Mouse (Mus musculus) midbrain, embryonic 12.5 days (tissue): ENCODE results near the gene Hist1h2ac. TPM values are rescaled to one million over a fixed set of nuclear protein-coding genes. Genes with fewer than 3 reads are reported as not detected.
A peak's percentile ranks its signal among the peaks of the same experiment; 100 is the strongest.
"Not testable (repeated sequence)": the region's sequence is repeated elsewhere in the genome, so short reads cannot be mapped to it uniquely, and the experiment has no call there.

ENCODE experiments used
- ATAC-seq: fragments of 200-750 bp; cut with Nextera tagmentation; 2 replicates; pipeline ENCODE4 v1.8.0; 2017; ENCODE audit warnings: low read depth, moderate TSS enrichment, moderate library complexity; ENCODE audit not compliant: low FRiP score
- H3K27ac ChIP-seq: fragments of 300-500 bp; sonication (generic); replicated peaks from 2 replicates; pipeline ENCODE4 v1.5.1; 2016; ENCODE audit warnings: mild to moderate bottlenecking
- H3K27me3 ChIP-seq: fragments of 300-500 bp; sonication (generic); 2 replicates; pipeline ENCODE4 v1.6.1; 2016; ENCODE audit warnings: mild to moderate bottlenecking
- H3K36me3 ChIP-seq: fragments of 300-500 bp; sonication (generic); 2 replicates; pipeline ENCODE4 v1.6.1; 2016
- H3K4me1 ChIP-seq: fragments of 300-500 bp; sonication (generic); 2 replicates; pipeline ENCODE4 v1.6.1; 2016
- H3K4me2 ChIP-seq: fragments of 300-500 bp; sonication (generic); replicated peaks from 2 replicates; pipeline ENCODE4 v1.6.1; 2016; ENCODE audit warnings: mild to moderate bottlenecking, moderate library complexity
- H3K4me3 ChIP-seq: fragments of 300-500 bp; sonication (generic); 2 replicates; pipeline ENCODE4 v1.5.1; 2016; ENCODE audit warnings: mild to moderate bottlenecking
- H3K9ac ChIP-seq: fragments of 300-500 bp; sonication (generic); replicated peaks from 2 replicates; pipeline ENCODE4 v1.6.1; 2016; ENCODE audit warnings: mild to moderate bottlenecking, moderate library complexity
- H3K9me3 ChIP-seq: fragments of 300-500 bp; sonication (generic); 2 replicates; pipeline ENCODE4 v1.6.1; 2016; ENCODE audit warnings: mild to moderate bottlenecking
- WGBS: fragments of 180-500 bp; shearing (Covaris S2); methylation state at CpG from one replicate; pipeline ENCODE4 v1.1.7; 2016; 5-methylcytosine and 5-hydroxymethylcytosine counted together
- polyA plus RNA-seq: library from polyadenylated mRNA; unstranded; fragments of >200 nt; fragmentation: Nextera tagmentation; extraction: Ambion mirVana; gene quantifications from 2 replicates; pipeline ENCODE4 v1.2.1, GENCODE M21; 2016

Gene Hist1h2ac
- polyA plus RNA-seq, 1 experiment from 2014 or later: 1.1 TPM

GRCm38 (mm10) chr13:23710374-23711089, 26.8 kb upstream of the Hist1h2ac start, which contains the start of gene Hfe:
TSS of gene Hfe (minus strand) at chr13:23710854.
- peak within 1 kb of the TSS; percentile 57 for H3K4me2 ChIP-seq
- peak within 1 kb of the TSS; percentile 37; the same call in 1 of the 2 replicates for H3K9ac ChIP-seq
- peaks cover 16% of the 10 kb centered on the region for H3K4me1 ChIP-seq
- no peak for ATAC-seq
- no peaks in the 10 kb centered on the region for H3K9me3 ChIP-seq
- peaks cover 11% of the 10 kb centered on the region; the same call in 1 of the 2 replicates for H3K27me3 ChIP-seq
- H3K4me3 ChIP-seq: peak within 1 kb of the TSS; percentile 34
- H3K27ac ChIP-seq: no peak within 1 kb of the TSS
- WGBS: 5% methylated on average over 16 of the region's 17 CpGs
- H3K36me3 ChIP-seq: no peaks in the 10 kb centered on the region

DNA sequence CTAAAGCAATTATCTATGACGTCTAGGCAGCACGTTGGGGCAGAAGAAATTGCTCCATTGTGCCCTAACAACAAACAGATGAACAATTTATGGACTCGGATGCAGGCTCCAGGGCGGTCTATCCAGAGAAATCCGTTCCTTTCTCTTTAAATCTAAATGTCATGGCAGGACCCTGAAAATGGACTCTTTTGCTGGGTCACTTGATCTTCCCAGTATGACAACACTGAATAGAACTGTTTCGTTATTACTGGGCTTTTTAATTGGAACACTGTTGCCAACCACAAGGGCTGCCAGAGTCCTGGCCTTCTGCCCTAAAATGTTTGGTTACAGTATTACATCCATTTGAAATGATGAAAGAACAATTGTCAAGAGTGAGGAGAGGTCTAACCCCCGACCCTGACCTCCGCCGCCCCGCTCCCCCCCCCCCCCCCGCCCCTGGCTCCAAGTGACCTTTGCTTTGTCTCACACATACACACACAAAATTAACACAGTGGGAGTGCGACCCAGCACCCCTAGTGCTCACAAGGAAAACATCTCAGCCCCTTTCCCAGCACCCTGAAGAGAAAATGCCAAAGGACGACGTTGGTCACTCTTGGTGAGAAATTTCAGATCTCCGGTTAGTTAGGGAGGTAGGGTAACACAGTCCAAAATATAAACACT, 26.1 kb upstream of the Hist1h2ac start:
- Histone ChIP-seq H3K27ac (no peak overlapping the region), H3K9ac (peak overlapping the region; percentile 37; the same call in 1 of the 2 replicates), H3K4me2 (peak overlapping the region; percentile 57), H3K36me3 (no peaks in the 10 kb centered on the region), H3K9me3 (no peaks in the 10 kb centered on the region), H3K4me3 (peak overlapping the region; percentile 34), H3K27me3 (peaks cover 11% of the 10 kb centered on the region; the same call in 1 of the 2 replicates), H3K4me1 (peaks cover 16% of the 10 kb centered on the region)
- ATAC-seq: no peak
- 23% methylated on average over 11 of the region's 15 CpGs for WGBS

DNA sequence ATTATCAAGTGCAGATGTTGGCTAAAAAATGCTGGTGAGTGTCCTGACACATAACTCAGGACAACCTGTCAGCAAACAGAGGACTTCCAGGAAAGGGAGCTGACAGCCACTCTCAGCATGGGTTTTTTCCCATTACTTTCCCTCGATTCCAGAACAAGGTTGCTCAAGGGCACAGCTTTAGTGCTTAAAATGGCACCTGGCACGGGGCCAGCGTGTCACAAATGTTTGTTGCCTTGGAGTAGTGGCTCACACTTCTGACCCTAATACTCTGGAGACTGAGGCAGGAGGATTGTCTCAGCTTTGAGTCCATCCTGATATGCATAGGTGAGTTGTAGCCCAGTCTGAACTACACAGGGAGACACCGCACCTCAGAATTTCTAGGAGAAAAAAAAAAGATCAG, 24.9 kb upstream of the Hist1h2ac start:
- H3K27me3 ChIP-seq: peaks cover 11% of the 10 kb centered on the region; the same call in 1 of the 2 replicates
- no peaks in the 10 kb centered on the region for H3K9me3 ChIP-seq
- H3K4me2 ChIP-seq: no peak overlapping the region
- H3K36me3 ChIP-seq: no peaks in the 10 kb centered on the region
- H3K4me3 ChIP-seq: no peak overlapping the region
- WGBS: 84% methylated on average over 4 of the region's 4 CpGs
- H3K4me1 ChIP-seq: peaks cover 16% of the 10 kb centered on the region
- no peak for ATAC-seq
- H3K9ac ChIP-seq: no peak overlapping the region
- no peak overlapping the region for H3K27ac ChIP-seq

- 79% methylated on average over 4 of the region's 4 CpGs for WGBS
- Histone ChIP-seq H3K4me2 (no peak overlapping the region), H3K4me3 (no peak overlapping the region), H3K27ac (no peak overlapping the region), H3K9ac (no peak overlapping the region), H3K4me1 (peaks cover 16% of the 10 kb centered on the region), H3K27me3 (peaks cover 11% of the 10 kb centered on the region; the same call in 1 of the 2 replicates), H3K36me3 (no peaks in the 10 kb centered on the region), H3K9me3 (no peaks in the 10 kb centered on the region)
- ATAC-seq: no peak
Observed at GRCm38 (mm10) chr13:23708041-23708440, 24.3 kb upstream of the Hist1h2ac start.

DNA sequence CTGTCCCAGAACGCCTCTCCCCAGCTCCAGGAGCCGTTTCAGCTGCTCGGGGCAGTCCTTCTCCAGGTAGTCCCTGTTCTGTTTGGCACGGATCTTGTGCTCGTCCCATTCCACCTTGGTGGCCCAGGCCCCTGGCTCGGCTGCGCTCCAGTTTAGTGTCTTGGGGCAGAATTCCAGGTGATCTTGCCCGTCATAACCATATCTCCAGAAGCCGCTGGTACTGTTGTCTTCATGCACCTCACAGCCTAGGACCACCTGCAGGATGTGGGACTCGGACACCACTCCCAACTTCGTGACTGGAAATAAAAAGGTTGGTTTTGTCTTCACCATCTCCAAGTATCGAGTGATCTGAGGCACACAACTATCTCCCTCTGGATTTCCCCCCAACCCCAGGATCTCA, 23.0 kb upstream of the Hist1h2ac start:
- H3K4me1 ChIP-seq: peaks cover 16% of the 10 kb centered on the region
- no peak overlapping the region for H3K4me2 ChIP-seq
- H3K27me3 ChIP-seq: peaks cover 11% of the 10 kb centered on the region; the same call in 1 of the 2 replicates
- no peak for ATAC-seq
- no peak overlapping the region for H3K27ac ChIP-seq
- no peak overlapping the region for H3K9ac ChIP-seq
- H3K9me3 ChIP-seq: no peaks in the 10 kb centered on the region
- no peak overlapping the region for H3K4me3 ChIP-seq
- WGBS: 94% methylated on average over 12 of the region's 12 CpGs
- no peaks in the 10 kb centered on the region for H3K36me3 ChIP-seq

DNA sequence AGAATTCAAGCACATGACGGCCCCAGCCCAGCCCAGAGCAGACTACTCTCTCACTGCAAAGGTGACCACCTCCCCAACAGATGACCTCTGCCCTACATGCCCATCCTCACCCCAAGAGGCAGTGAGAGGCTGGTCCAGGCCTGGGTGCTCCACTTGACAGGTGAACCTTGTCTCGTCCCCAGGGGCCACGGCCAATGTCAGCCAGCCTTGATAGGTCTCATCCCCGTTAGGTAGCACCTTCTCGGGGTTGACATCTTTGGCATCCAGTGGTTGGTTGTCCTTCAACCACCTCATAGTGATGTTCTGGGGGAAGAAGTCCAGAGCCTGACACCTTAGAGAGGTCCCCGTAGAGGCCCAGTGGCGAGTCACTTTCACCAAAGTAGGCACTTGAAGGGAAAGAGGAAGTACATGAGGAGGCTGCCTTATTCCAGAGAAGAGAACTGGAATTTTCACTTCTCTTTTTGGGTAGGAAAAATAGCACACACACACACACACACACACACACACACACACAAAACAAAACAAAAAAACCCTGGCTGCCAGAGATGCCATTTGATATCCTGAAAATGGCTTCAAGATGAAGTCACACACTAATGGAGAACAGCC, 22.1 kb upstream of the Hist1h2ac start:
- 92% methylated on average over 7 of the region's 7 CpGs for WGBS
- Histone ChIP-seq H3K27me3 (peaks cover 6% of the 10 kb centered on the region; the same call in 1 of the 2 replicates), H3K9ac (no peak overlapping the region), H3K27ac (no peak overlapping the region), H3K36me3 (no peaks in the 10 kb centered on the region), H3K4me2 (no peak overlapping the region), H3K9me3 (no peaks in the 10 kb centered on the region), H3K4me1 (peaks cover 16% of the 10 kb centered on the region), H3K4me3 (no peak overlapping the region)
- ATAC-seq: no peak

GRCm38 (mm10) chr13:23702801-23703200, 19.1 kb upstream of the Hist1h2ac start:
- not testable (repeated sequence) for H3K27ac ChIP-seq, ATAC-seq, H3K36me3 ChIP-seq, H3K27me3 ChIP-seq, H3K9me3 ChIP-seq, H3K4me3 ChIP-seq, H3K9ac ChIP-seq, H3K4me1 ChIP-seq, H3K4me2 ChIP-seq
- 90% methylated on average over 2 of the region's 2 CpGs for WGBS

- 87% methylated on average over 4 of the region's 4 CpGs for WGBS
- Histone ChIP-seq H3K4me3 (no peak overlapping the region), H3K4me1 (0 out of 2 replicates have a peak, but pooled peaks cover 5% of the 10 kb centered on the region), H3K9ac (no peak overlapping the region), H3K27me3 (no peaks in the 10 kb centered on the region), H3K36me3 (no peaks in the 10 kb centered on the region), H3K4me2 (no peak overlapping the region), H3K27ac (no peak overlapping the region), H3K9me3 (no peaks in the 10 kb centered on the region)
- ATAC-seq: no peak
Observed at GRCm38 (mm10) chr13:23702220-23702619, 18.5 kb upstream of the Hist1h2ac start.

DNA sequence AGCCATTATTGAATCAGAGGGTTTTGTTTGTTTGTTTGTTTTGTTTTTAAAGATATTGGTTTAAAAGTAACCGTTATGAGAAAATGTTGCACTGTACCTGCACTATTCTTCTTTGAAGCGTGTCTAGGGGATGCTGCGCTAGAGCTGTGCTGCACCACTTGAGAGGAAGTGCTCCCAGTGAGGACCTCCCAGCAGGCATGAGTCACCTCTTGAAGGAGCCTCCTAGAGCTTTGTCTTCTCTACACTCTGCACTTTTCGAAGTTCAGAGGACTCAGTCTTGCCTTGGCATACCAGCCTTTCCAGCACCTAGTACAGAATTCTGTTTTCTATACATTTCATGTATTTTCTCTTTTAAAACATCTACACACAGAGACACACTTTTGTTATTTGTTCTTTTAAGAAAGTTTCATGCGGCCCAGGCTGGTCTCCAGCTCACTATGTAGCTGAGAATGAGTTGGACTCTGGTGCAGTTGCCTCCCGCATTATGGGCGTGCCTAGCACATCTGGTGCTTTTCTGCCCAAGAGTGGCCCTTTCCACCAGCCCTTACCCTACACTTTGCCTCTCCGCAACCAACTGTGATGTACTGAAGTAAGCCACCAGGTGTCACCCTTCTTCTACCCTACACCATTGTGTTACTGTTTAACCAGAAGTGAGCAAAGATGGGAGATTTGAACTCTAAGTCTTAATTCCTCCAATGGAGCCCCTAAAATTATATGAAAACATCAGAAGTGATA, 17.2 kb upstream of the Hist1h2ac start:
- Histone ChIP-seq H3K27ac (no peak overlapping the region), H3K4me1 (0 out of 2 replicates have a peak, but pooled peaks cover 5% of the 10 kb centered on the region), H3K27me3 (no peaks in the 10 kb centered on the region), H3K4me3 (no peak overlapping the region), H3K9me3 (no peaks in the 10 kb centered on the region), H3K4me2 (no peak overlapping the region), H3K9ac (no peak overlapping the region), H3K36me3 (no peaks in the 10 kb centered on the region)
- whole genome bisulfite sequencing: 32% methylated on average over 8 of the region's 8 CpGs
- peak; percentile 48 for ATAC-seq

GRCm38 (mm10) chr13:23699767-23700166, 16.0 kb upstream of the Hist1h2ac start:
- no peak for ATAC-seq

DNA sequence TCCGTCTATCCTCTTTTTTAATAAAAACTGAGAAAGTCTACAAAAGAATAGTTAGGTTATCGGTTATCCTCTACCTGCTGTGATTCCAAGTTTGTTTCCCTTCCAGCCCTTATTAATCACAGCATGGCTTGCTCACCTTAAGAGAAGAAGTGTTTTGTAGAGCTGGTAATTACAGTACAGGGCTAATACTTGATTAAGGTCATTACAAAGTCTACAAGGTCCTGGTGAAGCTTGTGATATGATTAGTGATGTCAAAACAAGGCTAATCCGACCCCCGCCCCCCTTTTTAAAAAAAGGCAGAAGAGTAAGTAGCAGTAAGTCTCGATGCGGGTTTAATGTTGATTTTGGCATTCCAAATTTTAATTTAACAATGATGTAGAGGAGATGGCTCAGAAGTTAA, 15.2 kb upstream of the Hist1h2ac start:
- H3K9ac ChIP-seq: no peak overlapping the region
- WGBS: 56% methylated on average over 6 of the region's 6 CpGs
- H3K4me3 ChIP-seq: no peak overlapping the region; the same call in 1 of the 2 replicates
- H3K4me1 ChIP-seq: 0 out of 2 replicates have a peak, but pooled peaks cover 5% of the 10 kb centered on the region
- H3K36me3 ChIP-seq: no peaks in the 10 kb centered on the region
- no peak for ATAC-seq
- no peaks in the 10 kb centered on the region for H3K9me3 ChIP-seq
- H3K4me2 ChIP-seq: peak overlapping the region; percentile 77; the same call in 1 of the 2 replicates
- H3K27me3 ChIP-seq: no peaks in the 10 kb centered on the region
- H3K27ac ChIP-seq: peak overlapping the region; percentile 92

More at GRCm38 (mm10) chr13:23699767-23700166, 16.0 kb upstream of the Hist1h2ac start:
- Histone ChIP-seq H3K36me3 (no peaks in the 10 kb centered on the region), H3K4me1 (0 out of 2 replicates have a peak, but pooled peaks cover 5% of the 10 kb centered on the region), H3K9ac (no peak overlapping the region), H3K27ac (no peak overlapping the region), H3K4me3 (no peak overlapping the region), H3K4me2 (no peak overlapping the region), H3K27me3 (no peaks in the 10 kb centered on the region), H3K9me3 (no peaks in the 10 kb centered on the region)
- WGBS: 74% methylated on average over 3 of the region's 3 CpGs
